Mouse (Mus musculus): ENCODE measurements around the gene Ddx31.

Ddx31 gene

DNA sequence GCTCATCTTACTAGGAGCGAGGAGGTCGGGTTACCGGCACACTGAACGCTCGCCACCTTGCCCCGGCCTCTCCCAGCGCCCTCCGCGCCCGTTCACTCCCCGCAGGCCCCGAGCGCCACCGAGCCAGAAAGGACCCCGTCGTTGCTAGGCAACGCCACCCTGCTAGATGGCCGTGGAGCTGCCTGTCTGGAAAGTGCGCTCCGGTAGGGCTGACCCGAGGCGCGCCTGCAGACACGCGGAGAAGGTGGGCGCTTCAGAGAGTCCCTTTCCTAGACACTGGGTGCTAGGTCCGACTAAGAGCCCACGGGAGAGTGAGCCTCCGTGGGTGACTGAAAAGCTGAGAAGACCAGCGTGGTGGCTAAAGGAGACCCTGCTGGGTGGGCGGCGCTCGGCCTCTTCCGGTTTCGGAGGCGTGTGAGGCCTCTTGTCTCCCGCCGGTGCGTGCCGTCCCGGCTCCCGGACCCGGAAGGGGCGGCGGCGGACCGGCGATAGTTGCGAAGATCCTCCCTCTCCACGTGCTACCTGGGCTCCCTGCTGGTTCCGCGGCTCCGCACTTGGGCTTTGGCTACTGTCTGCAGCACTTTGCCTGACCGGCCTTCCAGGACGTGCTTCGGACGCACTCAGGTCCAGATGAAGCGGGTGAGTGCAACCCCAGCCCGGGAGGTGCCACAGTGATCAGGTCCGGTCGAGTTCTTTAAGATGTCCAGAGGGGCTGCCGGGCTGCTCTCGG lies at the start of gene Ddx31, which contains the start of gene Gtf3c4:
TSS of gene Ddx31 (plus strand) at position 185 of the 730 bp plus-strand sequence.
TSS of gene Gtf3c4 (minus strand) at position 139 of the 730 bp plus-strand sequence.
- peak; percentile 90 to 95 for DNase-seq (ENCODE audit: low spot score in 2 of 2)

DNA sequence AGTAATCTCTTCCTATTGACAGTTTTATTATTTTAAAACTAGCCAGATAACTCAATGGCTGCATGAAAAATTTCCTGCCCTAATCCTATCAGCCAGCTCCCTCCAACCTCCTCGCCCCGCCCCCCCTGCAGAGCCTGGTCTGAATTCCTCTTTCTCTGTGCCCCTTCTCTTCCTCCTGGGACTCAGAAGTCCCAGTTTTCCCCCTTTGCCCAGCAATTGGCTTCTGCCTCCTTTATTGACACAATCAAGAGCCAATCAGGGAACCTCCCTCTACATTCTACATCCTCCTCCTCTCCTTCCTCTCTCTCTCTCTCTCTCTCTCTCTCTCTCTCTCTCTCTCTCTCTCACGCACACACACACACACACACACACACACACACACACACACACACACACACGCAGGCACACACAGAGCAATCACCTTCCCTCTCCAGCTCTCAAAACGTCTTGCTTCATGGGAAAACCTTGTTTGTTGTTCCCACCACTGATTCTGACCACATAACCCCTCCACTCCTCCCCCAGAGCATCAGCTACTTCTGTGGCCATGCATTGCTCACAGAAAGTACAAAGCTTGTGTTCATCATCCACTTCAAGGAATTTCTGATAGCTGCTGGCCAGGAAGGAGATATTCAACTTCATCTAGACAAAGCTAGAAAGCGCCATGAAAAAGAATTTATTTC lies 47.1 kb upstream of the Ddx31 start:
- DNase-seq (ENCODE audit: low spot score in 2 of 2): no peak

- DNase-seq (ENCODE audit: low spot score in 2 of 2): no peak
Observed at GRCm38 (mm10) chr2:28794623-28795022, 45.6 kb upstream of the Ddx31 start.

DNA sequence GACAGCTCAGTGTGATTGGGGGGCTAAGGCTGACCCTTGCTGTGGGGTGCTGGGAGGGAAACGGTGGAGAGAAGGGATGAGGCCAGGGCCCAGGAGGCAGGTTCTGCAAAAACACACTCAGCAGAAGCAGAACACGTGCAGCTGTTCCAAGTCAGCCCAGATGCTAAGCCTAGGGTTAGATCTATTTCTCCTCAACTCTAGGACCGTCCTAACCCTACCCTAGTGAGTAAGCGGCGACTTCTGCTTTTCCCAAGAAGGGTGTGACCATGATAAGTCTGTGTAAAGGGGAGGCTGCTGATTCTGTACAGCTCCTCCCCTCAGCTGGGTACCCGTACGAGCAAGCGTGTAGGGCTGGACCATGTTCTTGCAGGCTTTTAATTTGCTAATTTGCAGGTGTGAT lies 43.9 kb upstream of the Ddx31 start:
- no peak for DNase-seq (ENCODE audit: low spot score in 2 of 2)

DNA sequence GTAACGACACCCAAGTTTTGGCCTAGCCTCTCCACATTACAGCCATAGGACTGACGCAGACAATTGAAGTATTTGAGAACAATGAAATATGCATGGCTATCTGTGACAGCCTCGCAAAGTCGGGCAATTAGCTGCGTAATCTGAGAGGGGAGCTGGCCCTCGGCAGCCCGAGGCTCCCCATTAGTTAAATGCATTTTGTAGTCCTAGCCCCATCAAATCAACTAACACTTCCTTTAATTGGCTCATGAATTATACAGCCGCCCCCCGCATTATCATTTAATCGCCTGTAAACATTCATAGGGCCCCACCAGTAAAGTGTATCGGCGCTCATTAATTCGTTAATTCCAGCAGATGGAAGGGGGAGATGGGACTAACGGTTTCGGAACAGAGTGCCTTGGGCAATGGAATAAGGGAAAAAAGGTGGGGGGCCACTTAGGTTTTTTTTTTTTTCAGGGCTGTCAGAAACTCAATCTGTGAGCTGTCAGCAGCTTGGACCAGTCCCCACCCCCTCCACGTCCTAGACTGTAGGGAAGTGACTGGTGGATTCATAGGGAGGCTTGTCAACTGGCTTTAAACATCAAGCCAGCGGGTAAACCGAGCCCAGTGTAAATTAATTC lies 42.6 kb upstream of the Ddx31 start:
- no peak for DNase-seq (ENCODE audit: low spot score in 2 of 2)

- no peak for DNase-seq (ENCODE audit: low spot score in 2 of 2)
Observed at GRCm38 (mm10) chr2:28798390-28798789, 41.8 kb upstream of the Ddx31 start.

DNA sequence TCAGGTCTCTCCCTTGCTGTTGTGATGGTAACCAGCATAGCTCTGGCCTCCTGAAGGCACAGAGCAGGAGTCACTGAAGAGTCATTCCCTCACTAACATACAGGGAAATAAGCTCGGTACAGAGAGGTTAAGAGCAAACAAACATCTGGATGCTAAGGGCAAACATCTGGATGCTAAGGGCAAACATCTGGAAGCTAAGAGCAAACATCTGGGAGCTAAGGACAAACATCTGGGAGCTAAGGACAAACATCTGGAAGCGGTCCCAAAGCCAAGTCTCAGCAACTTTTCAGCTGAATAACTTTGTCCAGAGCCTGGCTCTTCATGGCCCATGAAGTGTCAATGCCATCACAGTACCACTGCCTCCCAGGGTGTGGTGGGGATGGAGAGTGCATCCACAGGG lies 40.6 kb upstream of the Ddx31 start:
- no peak for DNase-seq (ENCODE audit: low spot score in 2 of 2)

- DNase-seq (ENCODE audit: low spot score in 2 of 2): no peak
Observed at GRCm38 (mm10) chr2:28803406-28803805, 36.8 kb upstream of the Ddx31 start.

DNA sequence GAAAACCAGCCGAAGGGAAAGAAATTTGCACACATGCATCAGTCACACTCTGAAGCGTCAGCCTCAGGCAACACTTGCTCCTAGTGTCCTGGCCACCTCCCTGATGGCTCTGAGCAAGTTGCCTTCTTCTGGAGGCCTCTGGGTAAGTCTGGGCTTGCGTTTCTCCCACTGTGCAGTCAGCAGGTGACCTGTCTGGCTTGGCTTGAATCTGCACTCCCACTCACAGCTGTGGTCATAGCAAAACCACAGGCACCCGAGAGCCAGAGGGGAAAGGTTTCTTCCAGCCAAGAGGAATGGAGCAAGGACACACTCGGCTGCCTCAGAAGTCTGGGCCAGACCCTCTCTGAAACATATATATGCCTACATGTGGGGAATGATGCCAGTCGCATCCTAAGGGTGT lies 31.4 kb upstream of the Ddx31 start:
- no peak for DNase-seq (ENCODE audit: low spot score in 2 of 2)

- DNase-seq (ENCODE audit: low spot score in 2 of 2): no peak
Observed at GRCm38 (mm10) chr2:28810260-28811013, 29.8 kb upstream of the Ddx31 start.

DNA sequence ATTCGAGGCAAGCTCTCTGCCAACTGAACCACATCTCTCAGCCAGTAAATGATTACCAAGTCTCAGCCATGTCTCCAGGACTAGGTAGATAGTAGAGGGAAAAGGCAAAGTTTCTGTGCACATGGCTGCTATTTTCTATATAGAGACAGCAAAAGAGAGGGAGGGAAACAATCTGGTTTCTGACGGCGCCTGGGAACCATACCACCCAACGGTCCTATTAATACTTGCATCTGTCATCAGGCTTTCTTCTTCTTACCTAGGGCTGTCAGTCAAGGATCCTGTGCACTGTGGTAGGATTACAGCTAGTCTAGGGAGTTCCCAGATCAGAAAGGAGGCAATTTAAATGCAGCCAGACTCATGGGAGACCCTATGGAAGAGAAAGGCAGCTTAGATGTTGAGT lies 21.3 kb upstream of the Ddx31 start:
- no peak for DNase-seq (ENCODE audit: low spot score in 2 of 2)

DNA sequence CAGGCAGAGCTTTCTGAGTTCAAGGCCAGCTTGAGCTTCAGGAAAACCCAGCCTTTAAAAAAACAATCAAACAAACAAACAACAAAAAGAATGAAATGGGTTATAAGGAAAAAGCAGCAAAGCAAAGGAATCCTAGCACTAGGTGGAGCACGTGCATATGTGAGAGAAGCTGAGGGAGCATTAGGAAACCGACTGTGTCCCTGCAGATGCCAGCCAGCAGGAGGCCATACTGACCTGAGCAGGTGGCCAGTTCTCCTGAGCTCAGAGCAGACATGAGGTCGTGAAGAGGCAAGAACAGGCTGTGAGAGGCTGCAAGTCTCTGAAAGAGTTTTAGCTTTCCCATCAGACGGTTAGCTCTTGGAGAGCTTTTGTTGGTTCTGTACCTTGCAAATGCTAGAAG lies 10.9 kb upstream of the Ddx31 start:
- DNase-seq (ENCODE audit: low spot score in 2 of 2): no peak

DNA sequence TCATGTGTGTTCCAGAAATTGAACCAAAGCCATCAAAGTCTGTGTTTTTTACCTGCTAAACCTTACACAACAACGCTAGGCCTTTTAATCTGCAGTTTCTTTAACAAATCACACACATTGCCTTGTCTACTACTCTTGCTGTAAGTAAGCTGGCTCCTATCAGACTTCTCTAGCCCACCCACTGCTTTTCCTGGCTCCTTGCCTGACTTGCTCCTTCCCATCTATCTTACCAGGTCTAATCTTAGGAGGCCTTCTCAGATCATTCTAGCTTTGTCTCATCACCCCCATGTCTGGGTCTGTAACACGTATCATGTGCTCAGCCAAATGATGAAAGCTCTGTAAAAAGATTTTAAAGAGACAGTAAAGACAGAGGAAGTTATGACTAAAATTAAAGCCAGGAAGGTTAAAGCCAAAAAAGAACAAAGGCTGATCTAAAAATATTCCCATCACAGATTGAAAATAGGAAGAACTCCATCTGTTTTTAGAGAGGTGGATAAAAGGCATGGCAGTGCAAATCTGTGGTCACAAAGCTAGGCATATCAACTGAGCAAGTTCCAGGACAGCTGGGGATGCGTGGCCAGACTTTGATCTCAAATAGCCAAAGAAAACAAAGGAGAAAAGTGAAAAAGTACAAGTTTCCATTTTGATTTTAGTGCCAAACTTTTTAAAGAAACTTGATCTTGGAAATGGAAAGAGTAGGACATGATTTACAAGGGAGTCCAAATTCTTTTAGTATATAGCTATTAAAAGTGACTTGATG lies 3.8 kb upstream of the Ddx31 start:
- DNase-seq (ENCODE audit: low spot score in 2 of 2): no peak

- peak in 1 of 2 experiments; percentile 37 for DNase-seq (ENCODE audit: low spot score in 2 of 2)
Observed at GRCm38 (mm10) chr2:28839501-28840221, 545 bp upstream of the Ddx31 start.

GRCm38 (mm10) chr2:28842042-28842441 lies 1.8 kb downstream of the Ddx31 start:
- no peak for DNase-seq (ENCODE audit: low spot score in 2 of 2)

- DNase-seq (ENCODE audit: low spot score in 2 of 2): no peak
Observed at GRCm38 (mm10) chr2:28848879-28849278, 8.7 kb downstream of the Ddx31 start.

DNA sequence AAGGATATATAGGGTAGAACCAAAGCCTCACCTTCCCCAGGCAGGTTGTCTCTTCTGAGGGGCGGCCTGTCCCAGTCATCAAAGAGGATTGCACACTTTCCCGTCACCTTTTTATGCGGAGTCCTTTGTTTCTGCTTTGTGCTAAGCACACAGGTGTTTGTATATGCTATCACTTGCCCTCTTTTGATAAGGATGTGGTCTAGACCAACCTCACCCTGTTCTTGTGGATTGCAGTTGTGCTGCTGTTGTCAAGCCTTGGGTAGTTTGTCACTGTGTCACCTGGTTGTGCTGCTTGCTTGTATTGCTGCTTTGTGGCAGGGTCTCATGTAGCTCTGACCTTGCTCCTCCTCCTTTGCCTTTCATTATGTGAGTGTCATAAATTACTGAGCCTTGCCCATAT lies 12.4 kb downstream of the Ddx31 start:
- DNase-seq (ENCODE audit: low spot score in 2 of 2): no peak

GRCm38 (mm10) chr2:28855773-28856172 lies 15.6 kb downstream of the Ddx31 start:
- no peak for DNase-seq (ENCODE audit: low spot score in 2 of 2)

- no peak for DNase-seq (ENCODE audit: low spot score in 2 of 2)
Observed at GRCm38 (mm10) chr2:28859303-28859702, 19.1 kb downstream of the Ddx31 start.

DNA sequence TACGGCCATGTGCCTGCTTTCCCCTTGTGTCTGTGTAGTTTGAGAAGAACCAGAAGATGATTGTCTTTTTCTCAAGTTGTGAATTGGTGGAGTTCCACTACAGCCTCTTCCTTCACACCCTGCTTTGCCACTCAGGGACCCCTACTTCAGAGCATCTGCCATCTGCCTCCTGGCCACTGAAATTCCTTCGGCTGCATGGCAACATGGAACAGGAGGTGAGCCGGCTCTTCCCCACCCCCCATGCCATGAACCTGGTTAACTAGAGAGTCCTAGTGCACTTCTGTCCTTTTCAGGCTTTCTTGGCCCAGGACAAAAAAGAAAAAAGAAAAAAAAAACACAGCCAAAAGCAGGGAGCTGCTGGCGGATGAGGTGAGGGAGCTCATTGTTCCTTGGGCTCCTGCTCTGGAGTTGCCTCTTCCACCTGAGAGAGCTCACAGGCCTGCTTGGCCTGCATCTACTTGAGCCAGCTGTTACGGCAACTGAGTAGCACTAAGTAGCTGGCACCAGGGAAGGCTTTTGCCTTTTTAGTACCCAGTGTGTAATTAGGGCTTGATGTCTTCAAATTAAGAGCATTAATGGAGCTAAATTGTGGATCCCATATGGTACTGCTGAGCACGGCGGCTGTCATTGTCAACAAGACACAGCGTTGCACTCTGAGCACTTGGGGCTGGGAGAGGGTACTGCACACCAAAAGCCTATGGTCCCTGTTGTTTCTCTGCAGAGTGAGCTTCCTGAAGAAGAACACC lies 20.6 kb downstream of the Ddx31 start:
- DNase-seq (ENCODE audit: low spot score in 2 of 2): no peak
